Mouse (Mus musculus): ENCODE measurements at regions not wholly inside any gene's neighbourhood (a gene's known extent, or its start where the extent isn't known, plus 50 kb on each side); places are given as distances from the start of the nearest gene placed in this dataset.

- TF ChIP-seq CTCF (IDR thresholded peaks at IDR 0.05; ENCODE audit: extremely low read depth, insufficient read length, insufficient replicate concordance, low read depth, low read length) (no peak), POLR2A (IDR thresholded peaks at IDR 0.05; ENCODE audit: low read depth, low read length) (no peak)
Observed at GRCm38 (mm10) chr1:23171336-23171735, 69.3 kb upstream of the 4933415F23Rik start.

Measured in small intestine, adult 2 months (tissue).